Mouse (Mus musculus) midbrain, postnatal 0 days (tissue): ENCODE measurements around the gene Slc9a1. TPM values are rescaled to one million over a fixed set of nuclear protein-coding genes. Genes with fewer than 3 reads are reported as not detected.

ENCODE experiments used
- ATAC-seq: fragments of 200-750 bp; cut with Nextera tagmentation; 2 replicates; pipeline ENCODE4 v1.8.0; 2017; ENCODE audit warnings: moderate number of reproducible peaks, mild to moderate bottlenecking, moderate TSS enrichment, moderate library complexity; ENCODE audit not compliant: low FRiP score
- DNase-seq: peaks from one replicate; pipeline ENCODE4 v3.0.0-alpha.2; 2015; ENCODE audit warnings: low spot score
- H3K27ac ChIP-seq: fragments of 300-500 bp; sonication (generic); 2 replicates; pipeline ENCODE4 v1.5.1; 2014; ENCODE audit warnings: low read depth, mild to moderate bottlenecking, low read length, mixed read lengths
- H3K27me3 ChIP-seq: fragments of 300-500 bp; sonication (generic); 2 replicates; pipeline ENCODE4 v1.6.1; 2014; ENCODE audit warnings: low read length, control low read depth, mixed read lengths; ENCODE audit not compliant: insufficient read depth
- H3K36me3 ChIP-seq: fragments of 300-500 bp; sonication (generic); 2 replicates; pipeline ENCODE4 v1.6.1; 2014; ENCODE audit warnings: low read length, control low read depth, mixed read lengths; ENCODE audit not compliant: insufficient read depth
- H3K4me1 ChIP-seq: fragments of 300-500 bp; sonication (generic); 2 replicates; pipeline ENCODE4 v1.6.1; 2014; ENCODE audit warnings: mild to moderate bottlenecking, control low read depth, antibody characterized with exemption, low read length, mixed read lengths; ENCODE audit not compliant: insufficient read depth
- H3K4me2 ChIP-seq: fragments of 300-500 bp; sonication (generic); 2 replicates; pipeline ENCODE4 v1.6.1; 2014; ENCODE audit warnings: low read depth, mild to moderate bottlenecking, low read length, mixed read lengths; ENCODE audit not compliant: poor library complexity, severe bottlenecking
- H3K4me3 ChIP-seq: fragments of 300-500 bp; sonication (generic); 2 replicates; pipeline ENCODE4 v1.5.1; 2014; ENCODE audit warnings: low read depth, mild to moderate bottlenecking, low read length, moderate library complexity
- H3K9ac ChIP-seq: fragments of 300-500 bp; sonication (generic); replicated peaks from 2 replicates; pipeline ENCODE4 v1.6.1; 2014; ENCODE audit warnings: mild to moderate bottlenecking, low read length, moderate library complexity, mixed read lengths; ENCODE audit not compliant: poor library complexity, severe bottlenecking
- H3K9me3 ChIP-seq: fragments of 300-500 bp; sonication (generic); 2 replicates; pipeline ENCODE4 v1.6.1; 2016; ENCODE audit warnings: low read length, control low read depth
- CTCF ChIP-seq: IDR thresholded peaks from 2 replicates; pipeline ENCODE4 v1.5.1; 2016; ENCODE audit warnings: antibody characterized with exemption, mild to moderate bottlenecking
- WGBS: fragments of 180-500 bp; shearing (Covaris S2); extraction: QIAGEN DNeasy Blood & Tissue Kit; methylation state at CpG from one replicate; pipeline ENCODE4 v1.1.7; 2014; 5-methylcytosine and 5-hydroxymethylcytosine counted together
- polyA plus RNA-seq: library from polyadenylated mRNA; unstranded; fragments of >200 nt; fragmentation: Nextera tagmentation; extraction: Ambion mirVana; gene quantifications from 2 replicates; pipeline ENCODE4 v1.2.1, GENCODE M21; 2015
- total RNA-seq: library from RNA; depleted of rRNA; stranded (reverse); fragments of >200 nt; gene quantifications from 2 replicates; pipeline ENCODE4 v1.2.3, GENCODE M21; 2014

Slc9a1 gene
- total and polyA plus RNA-seq, 2 experiments from 2014 or later = 12.8 to 34.9 TPM

- H3K36me3 ChIP-seq = no peaks in the 10 kb centered on the region
Measured at GRCm38 (mm10) chr4:133347624-133348023, 21.9 kb upstream of the Slc9a1 start.

GRCm38 (mm10) chr4:133348051-133348775 lies 21.3 kb upstream of the Slc9a1 start:
- whole genome bisulfite sequencing = 86% methylated on average over 5 of the region's 5 CpGs
- Histone ChIP-seq H3K9ac (no peak overlapping the region), H3K4me2 (no peak overlapping the region), H3K36me3 (no peaks in the 10 kb centered on the region), H3K4me1 (no peaks in the 10 kb centered on the region), H3K9me3 (no peaks in the 10 kb centered on the region), H3K4me3 (no peak overlapping the region), H3K27ac (no peak overlapping the region), H3K27me3 (no peaks in the 10 kb centered on the region)
- TF ChIP-seq CTCF = no peak
- ATAC-seq (no peak), DNase-seq (no peak)

More at GRCm38 (mm10) chr4:133347624-133348023, 21.9 kb upstream of the Slc9a1 start:
- H3K9me3 ChIP-seq = no peaks in the 10 kb centered on the region
- TF ChIP-seq CTCF = no peak
- ATAC-seq = no peak
- H3K4me1 ChIP-seq = no peaks in the 10 kb centered on the region
- no peak overlapping the region for H3K4me3 ChIP-seq
- H3K4me2 ChIP-seq = no peak overlapping the region
- H3K27me3 ChIP-seq = no peaks in the 10 kb centered on the region
- DNase-seq = no peak
- 74% methylated on average over 4 of the region's 4 CpGs for WGBS
- no peak overlapping the region for H3K9ac ChIP-seq
- H3K27ac ChIP-seq = no peak overlapping the region

- Histone ChIP-seq H3K36me3 (no peaks in the 10 kb centered on the region), H3K27ac (no peak overlapping the region), H3K9me3 (no peaks in the 10 kb centered on the region), H3K4me1 (no peaks in the 10 kb centered on the region), H3K27me3 (no peaks in the 10 kb centered on the region), H3K9ac (no peak overlapping the region), H3K4me2 (no peak overlapping the region), H3K4me3 (no peak overlapping the region)
- ATAC-seq = no peak
- TF ChIP-seq CTCF = no peak
- DNase-seq = no peak
- 70% methylated on average over 10 of the region's 10 CpGs for WGBS
Measured at GRCm38 (mm10) chr4:133352797-133353196, 16.7 kb upstream of the Slc9a1 start.

GRCm38 (mm10) chr4:133353367-133354365 lies 15.8 kb upstream of the Slc9a1 start, which contains the start of gene Wdtc1:
TSS of gene Wdtc1 (minus strand) at chr4:133353481.
- Histone ChIP-seq H3K36me3 (no peaks in the 10 kb centered on the region), H3K27ac (no peak within 1 kb of the TSS), H3K9ac (no peak within 1 kb of the TSS), H3K4me2 (no peak within 1 kb of the TSS), H3K27me3 (no peaks in the 10 kb centered on the region), H3K9me3 (no peaks in the 10 kb centered on the region), H3K4me1 (no peaks in the 10 kb centered on the region), H3K4me3 (no peak within 1 kb of the TSS)
- DNase-seq (no peak), ATAC-seq (no peak)
- TF ChIP-seq CTCF = no peak
- WGBS = 89% methylated on average over 23 of the region's 23 CpGs

- 91% methylated on average over 6 of the region's 6 CpGs for WGBS
Measured at GRCm38 (mm10) chr4:133354641-133355040, 14.9 kb upstream of the Slc9a1 start.

More at GRCm38 (mm10) chr4:133354641-133355040, 14.9 kb upstream of the Slc9a1 start:
- Histone ChIP-seq H3K9me3 (no peaks in the 10 kb centered on the region), H3K27ac (no peak overlapping the region), H3K27me3 (no peaks in the 10 kb centered on the region), H3K4me2 (no peak overlapping the region), H3K36me3 (no peaks in the 10 kb centered on the region), H3K4me1 (no peaks in the 10 kb centered on the region), H3K4me3 (no peak overlapping the region), H3K9ac (no peak overlapping the region)
- TF ChIP-seq CTCF = no peak
- DNase-seq (no peak), ATAC-seq (no peak)
